Mouse (Mus musculus) MEL (cell line): ENCODE data around the gene Dnajb1. TPM values are rescaled to one million over a fixed set of nuclear protein-coding genes. Genes with fewer than 3 reads are reported as not detected.

ENCODE experiments used
- DNase-seq: peaks from one replicate; pipeline ENCODE4 v3.0.0; 2011; ENCODE audit warnings: low read depth, low spot score
- H3K27ac ChIP-seq: 2 replicates; pipeline ENCODE4 v1.5.1; 2012; ENCODE audit warnings: low read depth, mild to moderate bottlenecking, control low read depth, low read length, moderate library complexity; ENCODE audit not compliant: control insufficient read depth
- H3K27me3 ChIP-seq, 2 experiments: fragments of 150-350 bp in 1 of 2; sonication (generic) in 1 of 2; 2 replicates each; pipeline ENCODE4 v1.6.1; 2012; ENCODE audit warnings: low read length in 2 of 2, mild to moderate bottlenecking in 2 of 2, improper control_type of control experiment in 1 of 2, moderate library complexity in 1 of 2; ENCODE audit not compliant: insufficient read depth in 2 of 2, control insufficient read depth in 1 of 2
- H3K36me3 ChIP-seq, 2 experiments: 2 replicates each; pipeline ENCODE4 v1.6.1; 2012 to 2014; ENCODE audit warnings: low read length in 2 of 2, improper control_type of control experiment in 1 of 2, inconsistent platforms in 1 of 2, mild to moderate bottlenecking in 1 of 2; ENCODE audit not compliant: insufficient read depth in 2 of 2, control insufficient read depth in 1 of 2
- H3K4me1 ChIP-seq, 2 experiments: fragments of 150-350 bp in 1 of 2; sonication (generic) in 1 of 2; 2 replicates each; pipeline ENCODE4 v1.6.1; 2012; ENCODE audit warnings: low read length in 2 of 2, improper control_type of control experiment in 1 of 2, mild to moderate bottlenecking in 1 of 2; ENCODE audit not compliant: insufficient read depth in 2 of 2, control insufficient read depth in 1 of 2
- H3K4me3 ChIP-seq, 2 experiments: fragments of 150-350 bp in 1 of 2; sonication (generic) in 1 of 2; 2 replicates each; pipeline ENCODE4 v1.5.1; 2012; ENCODE audit warnings: low read depth in 2 of 2, low read length in 2 of 2, mild to moderate bottlenecking in 2 of 2, moderate library complexity in 2 of 2, control low read depth in 1 of 2, improper control_type of control experiment in 1 of 2; ENCODE audit not compliant: control insufficient read depth in 1 of 2, insufficient read depth in 1 of 2
- H3K79me2 ChIP-seq: 2 replicates; pipeline ENCODE4 v1.6.1; 2012; ENCODE audit warnings: mild to moderate bottlenecking, low read length, moderate library complexity; ENCODE audit not compliant: control insufficient read depth, poor library complexity, insufficient read depth
- H3K9ac ChIP-seq: 2 replicates; pipeline ENCODE4 v1.6.1; 2012; ENCODE audit warnings: low read depth, mild to moderate bottlenecking, control low read depth, low read length, moderate library complexity; ENCODE audit not compliant: control insufficient read depth, poor library complexity, severe bottlenecking
- H3K9me3 ChIP-seq: fragments of 150-350 bp; sonication (generic); replicated peaks from 2 replicates; pipeline ENCODE4 v1.6.1; 2012; ENCODE audit warnings: mild to moderate bottlenecking, low read length, improper control_type of control experiment, moderate library complexity; ENCODE audit not compliant: insufficient read depth
- CTCF ChIP-seq, 3 experiments: IDR thresholded peaks in 2 of 3; conservative IDR thresholded peaks in 1 of 3; 2 replicates each; pipeline ENCODE4 v1.5.1; 2011 to 2012; ENCODE audit warnings: low read length in 3 of 3, low read depth in 2 of 3, mild to moderate bottlenecking in 2 of 3, improper control_type of control experiment in 1 of 3, inconsistent platforms in 1 of 3, mixed read lengths in 1 of 3, moderate library complexity in 1 of 3; ENCODE audit not compliant: control insufficient read depth in 1 of 3, insufficient read depth in 1 of 3, poor library complexity in 1 of 3, severe bottlenecking in 1 of 3
- EP300 ChIP-seq, 2 experiments: IDR thresholded peaks; 2 replicates each; pipeline ENCODE4 v1.6.1; 2011; ENCODE audit warnings: improper control_type of control experiment in 2 of 2, low read length in 2 of 2, low read depth in 1 of 2, mild to moderate bottlenecking in 1 of 2
- GABPA ChIP-seq: IDR thresholded peaks from 2 replicates; pipeline ENCODE4 v1.6.1; 2012; ENCODE audit warnings: low read depth, mild to moderate bottlenecking, inconsistent platforms, low read length, improper control_type of control experiment, moderate library complexity
- GATA1 ChIP-seq: IDR thresholded peaks from 2 replicates; pipeline ENCODE4 v1.6.1; 2011; ENCODE audit warnings: low read depth, low read length, improper control_type of control experiment
- KAT2A ChIP-seq: conservative IDR thresholded peaks from 2 replicates; pipeline ENCODE4 v1.6.1; 2012; ENCODE audit warnings: low read depth, low read length, improper control_type of control experiment, inconsistent platforms
- MAFK ChIP-seq: IDR thresholded peaks from 2 replicates; pipeline ENCODE4 v1.6.1; 2011; ENCODE audit warnings: low read depth, mild to moderate bottlenecking, low read length, improper control_type of control experiment, borderline replicate concordance
- MAX ChIP-seq: IDR thresholded peaks from 2 replicates; pipeline ENCODE4 v1.6.1; 2011; ENCODE audit warnings: low read length, improper control_type of control experiment
- MEF2A ChIP-seq: IDR thresholded peaks from 2 replicates; pipeline ENCODE4 v1.6.1; 2014; ENCODE audit warnings: low read depth, mild to moderate bottlenecking, inconsistent platforms, low read length, improper control_type of control experiment; ENCODE audit not compliant: poor library complexity, insufficient replicate concordance, severe bottlenecking; ENCODE audit errors: extremely low read depth
- MYC ChIP-seq: IDR thresholded peaks from 2 replicates; pipeline ENCODE4 v1.6.1; 2011; ENCODE audit warnings: low read depth, mild to moderate bottlenecking, low read length, improper control_type of control experiment, moderate library complexity
- NELFE ChIP-seq: IDR thresholded peaks from 2 replicates; pipeline ENCODE4 v1.6.1; 2011; ENCODE audit warnings: low read depth, low read length, improper control_type of control experiment
- NRF1 ChIP-seq: IDR thresholded peaks from 2 replicates; pipeline ENCODE4 v1.6.1; 2014; ENCODE audit warnings: low read depth, mild to moderate bottlenecking, inconsistent platforms, low read length, improper control_type of control experiment, moderate library complexity; ENCODE audit not compliant: poor library complexity, insufficient read depth, severe bottlenecking
- SIN3A ChIP-seq: IDR thresholded peaks from 2 replicates; pipeline ENCODE4 v1.6.1; 2012; ENCODE audit warnings: low read length, improper control_type of control experiment, inconsistent platforms
- TBP ChIP-seq: IDR thresholded peaks from 2 replicates; pipeline ENCODE4 v1.8.0; 2011; ENCODE audit warnings: low read depth, low read length, improper control_type of control experiment
- TCF12 ChIP-seq: IDR thresholded peaks from 2 replicates; pipeline ENCODE4 v1.6.1; 2014; ENCODE audit warnings: low read depth, mild to moderate bottlenecking, inconsistent platforms, low read length, improper control_type of control experiment, moderate library complexity
- ZC3H11A ChIP-seq: IDR thresholded peaks from 2 replicates; pipeline ENCODE4 v1.6.1; 2012; ENCODE audit warnings: low read depth, mild to moderate bottlenecking, inconsistent platforms, low read length, improper control_type of control experiment
- ZKSCAN1 ChIP-seq: IDR thresholded peaks from 2 replicates; pipeline ENCODE4 v1.6.1; 2012; ENCODE audit warnings: low read depth, mild to moderate bottlenecking, inconsistent platforms, low read length, improper control_type of control experiment, moderate library complexity
- polyA plus RNA-seq, 2 experiments: library from polyadenylated mRNA; stranded (reverse) in 1 of 2; unstranded in 1 of 2; fragments of >175 nt in 1 of 2; fragments of >200 nt in 1 of 2; gene quantifications; 2 replicates each; pipeline versions ENCODE4 v1.2.1 to v1.2.4; 2012; ENCODE audit warnings: low replicate concordance in 2 of 2, low read depth in 1 of 2; ENCODE audit not compliant: insufficient read length in 2 of 2, insufficient read depth in 1 of 2, missing spikeins in 1 of 2
- total RNA-seq: library from RNA; depleted of rRNA; stranded (reverse); fragments of 300-350 nt; gene quantifications from 2 replicates; pipeline ENCODE4 v1.2.3, GENCODE M21; 2012; rRNA removed

Gene Dnajb1
- total and polyA plus RNA-seq, 3 experiments: 43.2 to 56.6 TPM; not detected in 1

- Histone ChIP-seq H3K4me1 (peaks cover 0 to 5% of the 10 kb centered on the region in 2 experiments; a peak in 1 of 4 replicates), H3K4me3 (no peak overlapping the region), H3K79me2 (no peaks in the 10 kb centered on the region)
- TF ChIP-seq NELFE (no peak), TBP (no peak), EP300 (IDR thresholded peaks at IDR 0.05; ENCODE audit: low read depth in 1 of 2, low read length in 2 of 2) (no peak), MAFK (no peak), GABPA (no peak), CTCF (IDR thresholded peaks at IDR 0.05 in 2 of 3, conservative IDR thresholded peaks at IDR 0.05 in 1 of 3; ENCODE audit: control insufficient read depth in 1 of 3, insufficient read depth in 1 of 3, low read depth in 2 of 3, low read length in 3 of 3, poor library complexity in 1 of 3, severe bottlenecking in 1 of 3) (no peak), GATA1 (no peak), NRF1 (no peak)
- TF ChIP-seq, all 39 proteins: peak for 0
- Histone ChIP-seq H3K9ac (no peak overlapping the region), H3K27ac (no peak overlapping the region), H3K27me3 (no peaks in the 10 kb centered on the region), H3K9me3 (no peaks in the 10 kb centered on the region), H3K36me3 (no peaks in the 10 kb centered on the region)
- DNase-seq: no peak
Measured at GRCm38 (mm10) chr8:83660545-83660944, 52.6 kb downstream of the Dnajb1 start.

- no peak for DNase-seq
- Histone ChIP-seq H3K36me3 (no peaks in the 10 kb centered on the region), H3K4me1 (peaks cover 0 to 5% of the 10 kb centered on the region in 2 experiments; a peak in 1 of 4 replicates), H3K27me3 (no peaks in the 10 kb centered on the region), H3K9me3 (no peaks in the 10 kb centered on the region), H3K4me3 (no peak overlapping the region), H3K27ac (no peak overlapping the region), H3K79me2 (no peaks in the 10 kb centered on the region), H3K9ac (no peak overlapping the region)
- TF ChIP-seq KAT2A (no peak), SIN3A (no peak), MAX (no peak), ZC3H11A (no peak), CTCF (IDR thresholded peaks at IDR 0.05 in 2 of 3, conservative IDR thresholded peaks at IDR 0.05 in 1 of 3; ENCODE audit: control insufficient read depth in 1 of 3, insufficient read depth in 1 of 3, low read depth in 2 of 3, low read length in 3 of 3, poor library complexity in 1 of 3, severe bottlenecking in 1 of 3) (no peak), NELFE (no peak), MEF2A (no peak), TCF12 (no peak), MYC (no peak), TBP (no peak), ZKSCAN1 (no peak)
Measured at GRCm38 (mm10) chr8:83660995-83661680, 53.1 kb downstream of the Dnajb1 start.

Other genes with a start within 250 kb of the Dnajb1 start
- gene Clgn, start 218.3 kb upstream of the Dnajb1 start, total RNA-seq: 0.04 TPM in 1 of 2 replicates, not detected in the other
- gene Clgn, start 218.3 kb upstream of the Dnajb1 start, polyA plus RNA-seq: under 1 TPM in 1 of 2 experiments, not detected in 1; 0.06 TPM
- 24.4 and 29.5 TPM in 2 replicates for gene Scoc, start 149.8 kb upstream of the Dnajb1 start, total RNA-seq
- 10 to 100 TPM in 1 of 2 experiments, not detected in 1; 14.7 TPM for gene Scoc, start 149.8 kb upstream of the Dnajb1 start, polyA plus RNA-seq
- gene Olfr370, start 72.4 kb upstream of the Dnajb1 start, total RNA-seq: not detected in 2 replicates
- gene Olfr370, start 72.4 kb upstream of the Dnajb1 start, polyA plus RNA-seq: under 1 TPM in 1 of 2 experiments, not detected in 1; 0.26 TPM
- gene Ndufb7, start 41.5 kb upstream of the Dnajb1 start, total RNA-seq: 306 and 311 TPM in 2 replicates
- 100 to 1,000 TPM in 1 of 2 experiments, not detected in 1; 194 TPM for gene Ndufb7, start 41.5 kb upstream of the Dnajb1 start, polyA plus RNA-seq
- 74.2 and 78.0 TPM in 2 replicates for gene Tecr, start 222 bp upstream of the Dnajb1 start, total RNA-seq
- gene Tecr, start 222 bp upstream of the Dnajb1 start, polyA plus RNA-seq: 100 to 1,000 TPM in 1 of 2 experiments, not detected in 1; 229 TPM
- gene Gipc1, start 44.5 kb downstream of the Dnajb1 start, total RNA-seq: 34.3 and 38.6 TPM in 2 replicates
- gene Gipc1, start 44.5 kb downstream of the Dnajb1 start, polyA plus RNA-seq: 10 to 100 TPM in 1 of 2 experiments, not detected in 1; 70.7 TPM
- gene Ptger1, start 58.5 kb downstream of the Dnajb1 start, total RNA-seq: 2.6 and 4.0 TPM in 2 replicates
- gene Ptger1, start 58.5 kb downstream of the Dnajb1 start, polyA plus RNA-seq: 1 to 10 TPM in 1 of 2 experiments, not detected in 1; 3.1 TPM
- 33.5 and 37.8 TPM in 2 replicates for gene Pkn1, start 91.0 kb downstream of the Dnajb1 start, total RNA-seq
- 10 to 100 TPM; 41.2 to 73.2 TPM for gene Pkn1, start 91.0 kb downstream of the Dnajb1 start, polyA plus RNA-seq
- 279 and 361 TPM in 2 replicates for gene Ddx39, start 107.0 kb downstream of the Dnajb1 start, total RNA-seq
- gene Ddx39, start 107.0 kb downstream of the Dnajb1 start, polyA plus RNA-seq: 100 to 1,000 TPM; 272 to 304 TPM
- gene Adgre5, start 133.1 kb downstream of the Dnajb1 start, total RNA-seq: 16.1 and 18.5 TPM in 2 replicates
- 10 to 100 TPM in 1 of 2 experiments, not detected in 1; 21.4 TPM for gene Adgre5, start 133.1 kb downstream of the Dnajb1 start, polyA plus RNA-seq